In the genomic region with DNA sequence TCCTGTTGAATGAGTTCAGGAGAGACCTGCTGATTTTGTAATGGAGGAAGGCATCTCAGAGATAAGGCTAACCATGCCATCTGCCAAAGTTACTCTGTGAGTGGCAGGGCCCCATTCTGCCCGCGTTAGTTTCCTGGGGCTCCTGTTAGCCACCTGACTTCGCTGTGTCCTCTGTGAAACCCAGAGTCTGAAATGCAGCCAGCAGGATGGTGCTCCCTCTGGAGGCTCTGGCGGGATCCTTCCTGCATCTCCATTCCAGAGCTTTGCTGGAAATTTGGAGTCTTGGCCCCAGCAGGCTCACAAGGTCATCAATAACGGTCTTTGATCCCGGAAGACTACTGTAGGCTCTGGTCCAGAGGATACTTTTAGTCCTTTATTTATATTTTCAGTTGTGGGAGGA, we compare ENCODE assay signal across 9 mouse cellular contexts. TPM values are rescaled to one million over a fixed set of nuclear protein-coding genes. Genes with fewer than 3 reads are reported as not detected.
DNase-seq lines count a peak whose midpoint lies in the region; ATAC-seq and TF ChIP-seq lines count a peak whose summit lies in the region.
"Had no signal": no experiment of that assay in that cellular context is flagged by ENCODE, and none has a peak within 500 bp of the region (broad histone marks: within the 10 kb centered on the region; RNA-seq: fewer than 3 reads in every experiment).

No protein-coding gene starts in this region.

- ATAC-seq in hindbrain, embryonic 13.5 days (ENCODE audit: low FRiP score) = no peak

- H3K36me3 ChIP-seq in hindbrain, embryonic 10.5 days = no peaks in the 10 kb centered on the region
- no peaks in the 10 kb centered on the region for H3K36me3 ChIP-seq in hindbrain, embryonic 13.5 days
- H3K36me3 ChIP-seq in E14TG2a.4 (ENCODE audit: insufficient read depth, low read length) = no peaks in the 10 kb centered on the region
- H3K36me3 ChIP-seq: limb, embryonic 13.5 days had no signal

- H3K27me3 ChIP-seq in hindbrain, embryonic 10.5 days (ENCODE audit: insufficient read depth, poor library complexity, severe bottlenecking) = no peaks in the 10 kb centered on the region
- no peaks in the 10 kb centered on the region for H3K27me3 ChIP-seq in hindbrain, embryonic 13.5 days
- H3K27me3 ChIP-seq in E14TG2a.4 (ENCODE audit: insufficient read depth, low read length) = no peaks in the 10 kb centered on the region
- H3K27me3 ChIP-seq: limb, embryonic 13.5 days had no signal

- intact Hi-C loops in heart, postnatal 14 days (cut with DNase I) = no loop called here

- peak; percentile 8 for TF ChIP-seq CTCF in E14TG2a.4 (conservative IDR thresholded peaks at IDR 0.05; ENCODE audit: low read length)

- H3K4me2 ChIP-seq in hindbrain, embryonic 13.5 days = no peak overlapping the region
- H3K4me2 ChIP-seq: limb, embryonic 13.5 days had no signal

- H3K9me3 ChIP-seq in hindbrain, embryonic 10.5 days = no peaks in the 10 kb centered on the region
- no peaks in the 10 kb centered on the region for H3K9me3 ChIP-seq in hindbrain, embryonic 13.5 days
- H3K9me3 ChIP-seq in E14TG2a.4 (ENCODE audit: low read length) = no peaks in the 10 kb centered on the region
- H3K9me3 ChIP-seq: limb, embryonic 13.5 days had no signal

- H3K4me3 ChIP-seq in hindbrain, embryonic 10.5 days = no peak overlapping the region
- no peak overlapping the region for H3K4me3 ChIP-seq in hindbrain, embryonic 13.5 days
- peak overlapping the region; percentile 46 for H3K4me3 ChIP-seq in E14TG2a.4 (replicated peaks; ENCODE audit: low read length)
- H3K4me3 ChIP-seq: limb, embryonic 13.5 days had no signal

- H3K4me1 ChIP-seq in hindbrain, embryonic 10.5 days (replicated peaks) = peaks cover 24% of the 10 kb centered on the region
- H3K4me1 ChIP-seq in hindbrain, embryonic 13.5 days (replicated peaks) = peaks cover 13% of the 10 kb centered on the region
- H3K4me1 ChIP-seq in E14TG2a.4 (replicated peaks; ENCODE audit: low read depth, low read length) = peaks cover 43% of the 10 kb centered on the region
- H3K4me1 ChIP-seq: limb, embryonic 13.5 days had no signal

- DNase-seq in hindbrain, embryonic 10.5 days (ENCODE audit: low spot score) = peak; percentile 18
- peak; percentile 72 for DNase-seq in adrenal gland, postnatal 14 days
- peak; percentile 17 to 61 for DNase-seq in heart, postnatal 14 days
- no peak for DNase-seq in thymus, adult 18-20 months
- DNase-seq in thymus, postnatal 0 days (ENCODE audit: low spot score) = no peak
- DNase-seq in urinary bladder, adult 2 months (ENCODE audit: low spot score) = no peak

- WGBS in hindbrain, embryonic 10.5 days = 38% methylated on average over 6 of the region's 6 CpGs
- WGBS in hindbrain, embryonic 13.5 days = 41% methylated on average over 6 of the region's 6 CpGs

- H3K27ac ChIP-seq in hindbrain, embryonic 10.5 days = 0 out of 2 replicates have a peak overlapping the region, but pooled peaks have one; percentile 12
- H3K27ac ChIP-seq in hindbrain, embryonic 13.5 days = no peak overlapping the region
- H3K27ac ChIP-seq: limb, embryonic 13.5 days had no signal

- no peak overlapping the region for H3K9ac ChIP-seq in hindbrain, embryonic 13.5 days
- H3K9ac ChIP-seq: limb, embryonic 13.5 days had no signal

RNA-seq across cellular contexts. Expression of a gene that starts 28.7 kb away (rescaled TPM):
- polyA plus RNA-seq in hindbrain, embryonic 10.5 days (2016; fragmentation: Nextera tagmentation; extraction: Ambion mirVana) = 0.70 and 1.1 TPM in 2 replicates
- polyA plus RNA-seq in hindbrain, embryonic 13.5 days (2015; fragmentation: Nextera tagmentation; extraction: Ambion mirVana) = 0.89 and 1.3 TPM in 2 replicates
- 14.0 and 15.8 TPM in 2 replicates for total RNA-seq in adrenal gland, postnatal 14 days (2021)
- 1 to 10 TPM; 7.9 to 8.4 TPM for total RNA-seq in heart, postnatal 14 days (2021)
- polyA plus RNA-seq in thymus, postnatal 0 days (2015; fragmentation: Nextera tagmentation; extraction: Ambion mirVana) = 10.7 and 11.4 TPM in 2 replicates
- 28.8 and 31.0 TPM in 2 replicates for polyA plus RNA-seq in urinary bladder, adult 2 months (2012; rRNA removed)

RNA-seq across cellular contexts. Expression of a gene that starts 34.5 kb away (rescaled TPM):
- polyA plus RNA-seq in hindbrain, embryonic 10.5 days (2016; fragmentation: Nextera tagmentation; extraction: Ambion mirVana) = not detected in 2 replicates
- not detected in 2 replicates for polyA plus RNA-seq in hindbrain, embryonic 13.5 days (2015; fragmentation: Nextera tagmentation; extraction: Ambion mirVana)
- total RNA-seq in adrenal gland, postnatal 14 days (2021) = not detected in 2 replicates
- total RNA-seq in heart, postnatal 14 days (2021) = under 1 TPM in 1 of 2 experiments, not detected in 1; 0.22 TPM
- polyA plus RNA-seq in thymus, postnatal 0 days (2015; fragmentation: Nextera tagmentation; extraction: Ambion mirVana) = 0.61 and 1.1 TPM in 2 replicates
- 0.43 and 0.61 TPM in 2 replicates for polyA plus RNA-seq in urinary bladder, adult 2 months (2012; rRNA removed)

Comparison
In these comparisons a context has a peak if more than half of its experiments do, and no peak if none do; other contexts are left out.
1. DNase-seq: peak in hindbrain, embryonic 10.5 days (single experiment), adrenal gland, postnatal 14 days (single experiment) and heart, postnatal 14 days (2 of 2); none in thymus, adult 18-20 months (0 of 2), thymus, postnatal 0 days (single experiment) and urinary bladder, adult 2 months (single experiment).